Mouse (Mus musculus): ENCODE measurements around the gene Hist2h4. TPM values are rescaled to one million over a fixed set of nuclear protein-coding genes. Genes with fewer than 3 reads are reported as not detected.
A peak's percentile ranks its signal among the peaks of the same experiment; 100 is the strongest.

The Hist2h4 gene
- polyA plus RNA-seq (2012; rRNA removed): 87.7 and 101 TPM in 2 replicates

- peak within 1 kb of the TSS; percentile 75 for H3K4me3 ChIP-seq (ENCODE audit: control insufficient read depth, insufficient read depth, low read length)
- DNase-seq: peak; percentile 92
- TF ChIP-seq CTCF (IDR thresholded peaks at IDR 0.05; ENCODE audit: borderline replicate concordance, control insufficient read depth, extremely low read depth, insufficient read depth, low read length, poor library complexity): no peak
- peak; percentile 92 for TF ChIP-seq POLR2A (IDR thresholded peaks at IDR 0.05; ENCODE audit: control insufficient read depth, extremely low read depth, insufficient read depth, low read length, poor library complexity)
- no peaks in the 10 kb centered on the region for H3K36me3 ChIP-seq (ENCODE audit: control insufficient read depth, insufficient read depth, low read length)
- peaks cover 15% of the 10 kb centered on the region for H3K4me1 ChIP-seq (replicated peaks; ENCODE audit: control insufficient read depth, insufficient read depth, low read length)
- peak within 1 kb of the TSS; percentile 94 for H3K27ac ChIP-seq (ENCODE audit: control insufficient read depth, insufficient read depth, low read length)
- H3K27me3 ChIP-seq (ENCODE audit: control insufficient read depth, insufficient read depth, low read length): no peaks in the 10 kb centered on the region
- under 1% methylated on average over 40 of the region's 40 CpGs for WGBS
Measured at GRCm38 (mm10) chr3:96262979-96263550, at the start of gene Hist2h4. Hist2h4 (minus strand) TSS chr3:96263311.

DNA sequence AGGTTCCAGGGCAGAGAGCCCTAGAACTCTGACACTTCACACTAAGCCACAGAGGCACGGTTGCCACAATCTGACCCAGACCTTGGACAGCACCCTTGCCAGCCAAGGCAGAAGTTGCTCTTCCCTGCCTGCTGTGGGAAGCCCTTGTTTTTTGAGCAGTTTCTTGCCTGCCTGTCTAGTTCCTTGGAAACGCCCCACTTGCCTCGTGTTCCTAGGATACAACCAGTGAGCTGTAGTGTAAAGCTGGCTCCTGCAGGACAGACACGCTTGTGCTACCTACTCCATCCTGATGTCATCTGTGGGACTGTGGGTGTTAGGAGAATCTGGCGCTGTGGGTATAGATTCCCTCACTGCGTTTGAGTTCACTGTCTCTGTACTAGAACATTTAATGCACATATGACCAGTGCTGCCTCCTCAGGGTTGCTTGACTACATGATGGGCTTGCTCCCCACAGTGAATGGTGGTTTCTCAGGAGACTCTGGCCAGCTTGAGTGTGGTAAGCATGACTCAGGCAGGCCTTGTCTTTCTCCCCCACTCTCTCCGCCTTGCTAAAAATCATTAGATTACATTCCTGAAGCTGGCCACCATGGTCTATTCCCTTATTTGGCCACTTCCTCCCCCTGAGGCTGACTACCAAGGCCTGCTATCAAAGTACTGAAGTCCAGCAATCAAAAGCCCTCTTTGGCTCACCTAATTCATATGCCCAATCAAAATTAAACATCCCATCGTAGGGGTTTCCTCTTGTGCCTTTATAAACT is 49.4 kb upstream of the Hist2h4 start:
- 73% methylated on average over 8 of the region's 8 CpGs for WGBS
- TF ChIP-seq CTCF (IDR thresholded peaks at IDR 0.05; ENCODE audit: borderline replicate concordance, control insufficient read depth, extremely low read depth, insufficient read depth, low read length, poor library complexity) (no peak), POLR2A (IDR thresholded peaks at IDR 0.05; ENCODE audit: control insufficient read depth, extremely low read depth, insufficient read depth, low read length, poor library complexity) (no peak)
- Histone ChIP-seq H3K36me3 (ENCODE audit: control insufficient read depth, insufficient read depth, low read length) (no peaks in the 10 kb centered on the region), H3K27ac (ENCODE audit: control insufficient read depth, insufficient read depth, low read length) (no peak overlapping the region), H3K27me3 (ENCODE audit: control insufficient read depth, insufficient read depth, low read length) (no peaks in the 10 kb centered on the region), H3K4me1 (replicated peaks; ENCODE audit: control insufficient read depth, insufficient read depth, low read length) (peaks cover 3% of the 10 kb centered on the region; the same call in 1 of the 2 replicates), H3K4me3 (ENCODE audit: control insufficient read depth, insufficient read depth, low read length) (no peak overlapping the region)
- DNase-seq: no peak

- no peaks in the 10 kb centered on the region for H3K27me3 ChIP-seq (ENCODE audit: control insufficient read depth, insufficient read depth, low read length)
- no peak overlapping the region for H3K27ac ChIP-seq (ENCODE audit: control insufficient read depth, insufficient read depth, low read length)
- no peaks in the 10 kb centered on the region for H3K36me3 ChIP-seq (ENCODE audit: control insufficient read depth, insufficient read depth, low read length)
- peaks cover 11% of the 10 kb centered on the region for H3K4me1 ChIP-seq (replicated peaks; ENCODE audit: control insufficient read depth, insufficient read depth, low read length)
- WGBS: 10% methylated on average over 3 of the region's 3 CpGs
- no peak overlapping the region for H3K4me3 ChIP-seq (ENCODE audit: control insufficient read depth, insufficient read depth, low read length)
- no peak for DNase-seq
- TF ChIP-seq CTCF (IDR thresholded peaks at IDR 0.05; ENCODE audit: borderline replicate concordance, control insufficient read depth, extremely low read depth, insufficient read depth, low read length, poor library complexity) (no peak), POLR2A (IDR thresholded peaks at IDR 0.05; ENCODE audit: control insufficient read depth, extremely low read depth, insufficient read depth, low read length, poor library complexity) (no peak)
Measured at GRCm38 (mm10) chr3:96309441-96309840, 46.3 kb upstream of the Hist2h4 start.

DNA sequence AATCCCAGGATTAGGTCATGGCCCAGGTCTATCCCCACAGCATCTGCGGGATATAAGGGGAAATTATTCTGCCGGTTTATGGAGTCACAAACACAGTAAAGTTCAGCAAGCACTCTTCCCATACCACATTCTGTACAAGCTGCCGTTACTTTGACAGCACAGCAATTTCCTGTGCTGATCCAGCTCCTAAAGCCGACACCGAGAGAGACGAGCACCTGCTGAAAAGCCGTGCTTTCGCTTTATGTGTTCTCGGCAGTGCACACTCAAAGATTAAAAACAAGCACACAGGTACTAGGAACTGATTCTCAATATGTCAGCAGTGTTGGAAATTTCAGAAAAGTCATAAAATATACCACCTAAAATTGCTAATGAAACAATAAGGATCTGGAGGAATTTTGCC is 43.4 kb upstream of the Hist2h4 start:
- Histone ChIP-seq H3K27ac (ENCODE audit: control insufficient read depth, insufficient read depth, low read length) (no peak overlapping the region), H3K4me1 (replicated peaks; ENCODE audit: control insufficient read depth, insufficient read depth, low read length) (peaks cover 11% of the 10 kb centered on the region), H3K4me3 (ENCODE audit: control insufficient read depth, insufficient read depth, low read length) (no peak overlapping the region), H3K27me3 (ENCODE audit: control insufficient read depth, insufficient read depth, low read length) (no peaks in the 10 kb centered on the region; the same call in 1 of the 2 replicates), H3K36me3 (ENCODE audit: control insufficient read depth, insufficient read depth, low read length) (no peaks in the 10 kb centered on the region)
- WGBS: 14% methylated on average over 9 of the region's 9 CpGs
- peak; percentile 27 for DNase-seq
- TF ChIP-seq POLR2A (IDR thresholded peaks at IDR 0.05; ENCODE audit: control insufficient read depth, extremely low read depth, insufficient read depth, low read length, poor library complexity) (no peak), CTCF (IDR thresholded peaks at IDR 0.05; ENCODE audit: borderline replicate concordance, control insufficient read depth, extremely low read depth, insufficient read depth, low read length, poor library complexity) (no peak)

DNA sequence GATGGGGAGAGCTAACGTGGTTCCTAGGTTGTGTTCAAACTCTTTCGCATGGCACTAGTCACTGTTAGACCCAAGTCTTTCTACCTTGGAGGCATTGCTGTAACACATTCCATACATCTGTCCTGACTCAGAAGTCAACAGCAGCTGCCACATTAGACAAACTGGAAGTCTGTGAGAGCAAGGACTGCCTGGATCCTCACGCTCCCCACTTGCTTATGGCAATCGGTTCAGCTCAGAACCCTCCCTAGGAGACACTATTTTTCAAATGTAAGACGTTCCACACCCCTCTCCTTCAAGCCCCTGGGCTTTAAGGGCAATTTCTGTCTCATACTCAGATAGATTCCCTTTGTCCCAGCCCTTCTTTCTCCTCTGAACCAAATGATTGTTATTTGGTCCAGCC is 39.0 kb upstream of the Hist2h4 start:
- Histone ChIP-seq H3K27ac (ENCODE audit: control insufficient read depth, insufficient read depth, low read length) (no peak overlapping the region), H3K4me1 (replicated peaks; ENCODE audit: control insufficient read depth, insufficient read depth, low read length) (peaks cover 12% of the 10 kb centered on the region), H3K4me3 (ENCODE audit: control insufficient read depth, insufficient read depth, low read length) (no peak overlapping the region), H3K36me3 (ENCODE audit: control insufficient read depth, insufficient read depth, low read length) (no peaks in the 10 kb centered on the region), H3K27me3 (ENCODE audit: control insufficient read depth, insufficient read depth, low read length) (no peaks in the 10 kb centered on the region; the same call in 1 of the 2 replicates)
- DNase-seq: no peak
- 91% methylated on average over 5 of the region's 5 CpGs for WGBS
- TF ChIP-seq POLR2A (IDR thresholded peaks at IDR 0.05; ENCODE audit: control insufficient read depth, extremely low read depth, insufficient read depth, low read length, poor library complexity) (no peak), CTCF (IDR thresholded peaks at IDR 0.05; ENCODE audit: borderline replicate concordance, control insufficient read depth, extremely low read depth, insufficient read depth, low read length, poor library complexity) (no peak)

DNA sequence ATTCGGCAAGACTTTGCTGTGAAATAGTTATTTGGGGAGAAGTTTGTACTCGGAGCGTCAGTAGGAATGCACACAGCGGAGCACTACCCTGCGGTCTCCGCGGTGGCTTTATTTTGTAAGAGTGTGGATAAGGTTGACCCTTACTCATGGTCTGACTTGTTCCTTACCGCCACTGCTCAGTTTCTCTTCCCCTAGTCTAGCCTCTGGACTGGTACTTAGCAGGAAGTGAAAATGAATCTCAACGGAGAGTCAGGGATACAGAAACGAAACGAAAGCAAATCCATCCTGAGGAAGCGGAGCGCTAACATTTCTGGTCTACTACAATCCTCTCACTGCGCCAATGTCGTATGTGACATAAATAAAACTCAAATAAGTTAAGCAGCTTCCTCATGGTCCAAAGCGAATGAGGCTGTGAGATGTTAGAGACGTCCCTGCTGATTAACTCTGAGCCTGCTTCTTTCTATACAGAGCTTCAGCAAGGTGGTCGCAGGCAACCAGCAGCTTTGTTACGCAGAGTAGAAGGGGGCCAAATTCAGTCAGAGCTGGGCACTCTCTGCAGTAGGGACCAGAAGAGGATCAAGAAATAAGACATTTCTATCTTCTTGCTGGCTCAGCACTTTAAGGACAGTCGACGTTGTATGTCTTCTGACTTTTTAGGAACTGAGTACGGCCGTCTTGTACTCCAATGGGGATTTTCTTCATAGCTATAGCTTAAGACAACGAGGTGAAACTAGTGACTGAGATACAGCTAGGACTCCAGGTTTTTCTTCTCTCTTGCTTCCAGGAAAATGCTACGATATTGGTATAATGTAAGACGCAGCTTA is 37.8 kb upstream of the Hist2h4 start:
- no peaks in the 10 kb centered on the region; the same call in 1 of the 2 replicates for H3K27me3 ChIP-seq (ENCODE audit: control insufficient read depth, insufficient read depth, low read length)
- no peaks in the 10 kb centered on the region for H3K36me3 ChIP-seq (ENCODE audit: control insufficient read depth, insufficient read depth, low read length)
- H3K27ac ChIP-seq (ENCODE audit: control insufficient read depth, insufficient read depth, low read length): no peak overlapping the region
- 45% methylated on average over 26 of the region's 26 CpGs for WGBS
- peak overlapping the region; percentile 35 for H3K4me3 ChIP-seq (ENCODE audit: control insufficient read depth, insufficient read depth, low read length)
- DNase-seq: no peak
- TF ChIP-seq CTCF (IDR thresholded peaks at IDR 0.05; ENCODE audit: borderline replicate concordance, control insufficient read depth, extremely low read depth, insufficient read depth, low read length, poor library complexity) (no peak), POLR2A (IDR thresholded peaks at IDR 0.05; ENCODE audit: control insufficient read depth, extremely low read depth, insufficient read depth, low read length, poor library complexity) (no peak)
- peaks cover 5% of the 10 kb centered on the region; the same call in 1 of the 2 replicates for H3K4me1 ChIP-seq (replicated peaks; ENCODE audit: control insufficient read depth, insufficient read depth, low read length)

Measured in thymus, adult 2 months (tissue).